Mouse (Mus musculus) lung, embryonic 14.5 days (tissue): ENCODE results near the gene Gpr160. TPM values are rescaled to one million over a fixed set of nuclear protein-coding genes. Genes with fewer than 3 reads are reported as not detected.

ENCODE experiments used
- ATAC-seq: fragments of 200-750 bp; cut with Nextera tagmentation; 2 replicates; pipeline ENCODE4 v1.8.0; 2017; ENCODE audit warnings: mild to moderate bottlenecking, moderate TSS enrichment, moderate library complexity; ENCODE audit not compliant: insufficient read depth
- DNase-seq: peaks from one replicate; pipeline ENCODE4 v3.0.0-alpha.2; 2015
- H3K27ac ChIP-seq: fragments of 300-500 bp; sonication (generic); 2 replicates; pipeline ENCODE4 v1.5.1; 2014; ENCODE audit warnings: low read depth, mild to moderate bottlenecking, moderate library complexity
- H3K27me3 ChIP-seq: fragments of 300-500 bp; sonication (generic); 2 replicates; pipeline ENCODE4 v1.6.1; 2014; ENCODE audit warnings: low read length, control low read depth; ENCODE audit not compliant: insufficient read depth
- H3K36me3 ChIP-seq: fragments of 300-500 bp; sonication (generic); 2 replicates; pipeline ENCODE4 v1.6.1; 2014; ENCODE audit warnings: control low read depth; ENCODE audit not compliant: insufficient read depth
- H3K4me1 ChIP-seq: fragments of 300-500 bp; sonication (generic); 2 replicates; pipeline ENCODE4 v1.6.1; 2014; ENCODE audit warnings: antibody characterized with exemption, control low read depth; ENCODE audit not compliant: insufficient read depth
- H3K4me2 ChIP-seq: fragments of 300-500 bp; sonication (generic); 2 replicates; pipeline ENCODE4 v1.6.1; 2014; ENCODE audit warnings: mild to moderate bottlenecking
- H3K4me3 ChIP-seq: fragments of 300-500 bp; sonication (generic); 2 replicates; pipeline ENCODE4 v1.5.1; 2014; ENCODE audit warnings: low read depth, low read length
- H3K9ac ChIP-seq: fragments of 300-500 bp; sonication (generic); 2 replicates; pipeline ENCODE4 v1.6.1; 2014
- H3K9me3 ChIP-seq: fragments of 300-500 bp; sonication (generic); 2 replicates; pipeline ENCODE4 v1.6.1; 2016; ENCODE audit warnings: low read depth, low read length, control low read depth
- CTCF ChIP-seq: IDR thresholded peaks from 2 replicates; pipeline ENCODE4 v1.5.1; 2016; ENCODE audit warnings: antibody characterized with exemption, low read depth
- WGBS: fragments of 180-500 bp; shearing (Covaris S2); extraction: QIAGEN DNeasy Blood & Tissue Kit; methylation state at CpG from one replicate; pipeline ENCODE4 v1.1.7; 2014; 5-methylcytosine and 5-hydroxymethylcytosine counted together
- polyA plus RNA-seq: library from polyadenylated mRNA; unstranded; fragments of >200 nt; fragmentation: Nextera tagmentation; extraction: Ambion mirVana; gene quantifications from 2 replicates; pipeline ENCODE4 v1.2.1, GENCODE M21; 2014

Gene Gpr160
- polyA plus RNA-seq, 1 experiment from 2014 or later, result 3.1 TPM

GRCm38 (mm10) chr3:30904658-30905057, 48.9 kb downstream of the Gpr160 start:
- peaks cover 39% of the 10 kb centered on the region for H3K36me3 ChIP-seq
- DNase-seq (no peak), ATAC-seq (no peak)
- no peaks in the 10 kb centered on the region for H3K9me3 ChIP-seq
- no peaks in the 10 kb centered on the region for H3K4me1 ChIP-seq
- H3K27me3 ChIP-seq, result no peaks in the 10 kb centered on the region
- no peak for TF ChIP-seq CTCF
- H3K4me2 ChIP-seq, result no peak overlapping the region
- H3K9ac ChIP-seq, result no peak overlapping the region
- no peak overlapping the region for H3K27ac ChIP-seq
- 71% methylated on average over 1 of the region's 1 CpGs for WGBS
- H3K4me3 ChIP-seq, result no peak overlapping the region

- ATAC-seq (no peak), DNase-seq (no peak)
- Histone ChIP-seq H3K27me3 (no peaks in the 10 kb centered on the region), H3K9me3 (no peaks in the 10 kb centered on the region), H3K9ac (no peak overlapping the region), H3K4me1 (no peaks in the 10 kb centered on the region), H3K36me3 (peaks cover 59% of the 10 kb centered on the region), H3K4me2 (no peak overlapping the region), H3K27ac (no peak overlapping the region), H3K4me3 (no peak overlapping the region)
- TF ChIP-seq CTCF, result no peak
- WGBS, result 42% methylated on average over 4 of the region's 4 CpGs
Measured at GRCm38 (mm10) chr3:30917160-30917559, 61.4 kb downstream of the Gpr160 start.

- no peak overlapping the region for H3K9ac ChIP-seq
- WGBS, result 94% methylated on average over 3 of the region's 3 CpGs
- H3K4me1 ChIP-seq, result no peaks in the 10 kb centered on the region
- H3K4me2 ChIP-seq, result no peak overlapping the region
- no peak overlapping the region for H3K27ac ChIP-seq
- no peaks in the 10 kb centered on the region for H3K9me3 ChIP-seq
- DNase-seq (no peak), ATAC-seq (no peak)
- no peak for TF ChIP-seq CTCF
- peaks cover 45% of the 10 kb centered on the region for H3K36me3 ChIP-seq
- no peaks in the 10 kb centered on the region for H3K27me3 ChIP-seq
- H3K4me3 ChIP-seq, result no peak overlapping the region
Measured at GRCm38 (mm10) chr3:30927664-30928063, 71.9 kb downstream of the Gpr160 start.

GRCm38 (mm10) chr3:30929828-30930227, 74.1 kb downstream of the Gpr160 start:
- DNase-seq (no peak), ATAC-seq (no peak)
- no peaks in the 10 kb centered on the region for H3K9me3 ChIP-seq
- WGBS, result 59% methylated on average over 3 of the region's 3 CpGs
- no peak overlapping the region for H3K4me3 ChIP-seq
- H3K4me2 ChIP-seq, result no peak overlapping the region
- no peak for TF ChIP-seq CTCF
- no peaks in the 10 kb centered on the region for H3K4me1 ChIP-seq
- peaks cover 43% of the 10 kb centered on the region for H3K36me3 ChIP-seq
- no peaks in the 10 kb centered on the region for H3K27me3 ChIP-seq
- H3K9ac ChIP-seq, result no peak overlapping the region
- no peak overlapping the region for H3K27ac ChIP-seq

GRCm38 (mm10) chr3:30934384-30934783, 78.6 kb downstream of the Gpr160 start:
- Histone ChIP-seq H3K4me2 (no peak overlapping the region), H3K9me3 (no peaks in the 10 kb centered on the region), H3K27ac (no peak overlapping the region), H3K27me3 (no peaks in the 10 kb centered on the region), H3K4me1 (no peaks in the 10 kb centered on the region), H3K9ac (no peak overlapping the region), H3K4me3 (no peak overlapping the region), H3K36me3 (peaks cover 48% of the 10 kb centered on the region)
- DNase-seq (no peak), ATAC-seq (no peak)
- TF ChIP-seq CTCF, result no peak

Other genes with a start within 250 kb of the Gpr160 start
- gene Lrriq4, start 211.4 kb upstream of the Gpr160 start, polyA plus RNA-seq, result not detected in 2 replicates
- 1.7 and 1.9 TPM in 2 replicates for gene Lrrc34, start 208.1 kb upstream of the Gpr160 start, polyA plus RNA-seq
- gene Lrrc31, start 156.1 kb upstream of the Gpr160 start, polyA plus RNA-seq, result not detected in 2 replicates
- not detected in 2 replicates for gene Samd7, start 109.7 kb upstream of the Gpr160 start, polyA plus RNA-seq
- gene Sec62, start 63.1 kb upstream of the Gpr160 start, polyA plus RNA-seq, result 76.4 and 94.7 TPM in 2 replicates
- 7.5 and 7.8 TPM in 2 replicates for gene Phc3, start 113.5 kb downstream of the Gpr160 start, polyA plus RNA-seq
- 65.6 and 67.1 TPM in 2 replicates for gene Prkci, start 139.8 kb downstream of the Gpr160 start, polyA plus RNA-seq
- 24.0 and 24.6 TPM in 2 replicates for gene Skil, start 239.1 kb downstream of the Gpr160 start, polyA plus RNA-seq